Mouse (Mus musculus) splenic B cell, adult 2 months (primary cell): Measurements from ENCODE around the gene Hic1.

Experiments
- DNase-seq: peaks from one replicate; pipeline ENCODE4 v3.0.0-alpha.2; 2011; ENCODE audit warnings: low read depth, low spot score
- H3K27me3 ChIP-seq: 2 replicates; pipeline ENCODE4 v1.6.1; 2012; ENCODE audit warnings: mild to moderate bottlenecking, low read length, moderate library complexity, mixed read lengths; ENCODE audit not compliant: control insufficient read depth, poor library complexity, insufficient read depth, severe bottlenecking
- H3K36me3 ChIP-seq: 2 replicates; pipeline ENCODE4 v1.6.1; 2012; ENCODE audit warnings: mild to moderate bottlenecking, low read length, moderate library complexity, mixed read lengths; ENCODE audit not compliant: control insufficient read depth, poor library complexity, insufficient read depth, severe bottlenecking

The Hic1 gene

GRCm38 (mm10) chr11:75198792-75199191 is 29.5 kb upstream of the Hic1 start:
- Histone ChIP-seq H3K36me3 (no peaks in the 10 kb centered on the region), H3K27me3 (0 out of 2 replicates have a peak, but pooled peaks cover 2% of the 10 kb centered on the region)
- DNase-seq = no peak

DNA sequence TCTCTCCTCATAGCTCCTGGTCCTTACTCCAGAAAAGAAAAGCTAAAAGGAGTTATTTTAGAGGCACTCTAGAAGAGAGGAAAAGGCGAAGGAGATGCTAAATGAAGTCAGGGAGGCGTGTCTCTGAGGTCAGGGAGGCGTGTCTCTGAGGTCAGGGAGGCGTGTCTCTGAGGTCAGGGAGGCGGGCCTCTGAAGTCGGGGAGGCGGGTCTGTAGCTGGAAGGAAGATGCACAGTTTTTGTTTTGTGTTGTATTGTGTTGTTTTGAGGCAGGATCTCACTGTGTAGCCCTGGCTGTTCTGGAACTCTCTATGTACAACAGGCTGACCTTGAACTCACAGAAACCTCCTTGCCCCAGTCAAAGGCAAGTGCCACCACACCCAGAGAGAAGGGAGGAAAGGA is 28.6 kb upstream of the Hic1 start:
- Histone ChIP-seq H3K27me3 (0 out of 2 replicates have a peak, but pooled peaks cover 2% of the 10 kb centered on the region), H3K36me3 (no peaks in the 10 kb centered on the region)
- DNase-seq = peak; percentile 26

- Histone ChIP-seq H3K36me3 (no peaks in the 10 kb centered on the region), H3K27me3 (0 out of 2 replicates have a peak, but pooled peaks cover 2% of the 10 kb centered on the region)
- no peak for DNase-seq
Measured at GRCm38 (mm10) chr11:75196131-75196530, 26.8 kb upstream of the Hic1 start.

DNA sequence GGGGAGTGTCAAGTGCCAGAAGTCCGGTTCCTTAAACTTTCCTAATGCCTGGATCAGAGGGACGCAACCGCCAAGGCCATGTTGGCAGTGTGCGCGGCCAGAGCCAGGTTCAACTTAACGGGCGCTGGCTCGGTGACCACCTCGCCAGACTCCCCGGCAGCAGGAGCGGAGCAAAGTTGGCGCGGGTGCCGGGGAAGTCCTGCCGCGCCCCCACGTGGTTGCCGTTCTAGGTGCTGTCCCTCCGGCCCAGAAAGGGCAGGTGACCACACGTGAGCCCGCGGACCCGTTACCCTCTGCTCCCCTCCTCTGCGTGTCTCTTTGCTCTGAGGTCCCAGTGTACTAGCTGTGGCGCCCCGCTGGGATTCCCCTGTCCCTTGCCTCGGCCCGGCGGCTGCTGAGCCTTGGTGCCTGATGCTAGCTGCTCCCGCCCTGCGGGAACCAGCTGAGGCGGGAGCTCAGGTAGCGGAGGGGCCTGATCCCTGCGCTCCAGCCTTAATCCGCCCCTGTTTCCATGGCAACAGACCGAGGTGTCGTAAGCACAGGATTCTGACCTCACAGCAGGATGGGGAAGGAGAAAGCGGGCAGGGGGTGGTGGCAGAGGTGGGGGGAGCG is 25.6 kb upstream of the Hic1 start:
- Histone ChIP-seq H3K36me3 (no peaks in the 10 kb centered on the region), H3K27me3 (0 out of 2 replicates have a peak, but pooled peaks cover 2% of the 10 kb centered on the region)
- peak; percentile 84 for DNase-seq

DNA sequence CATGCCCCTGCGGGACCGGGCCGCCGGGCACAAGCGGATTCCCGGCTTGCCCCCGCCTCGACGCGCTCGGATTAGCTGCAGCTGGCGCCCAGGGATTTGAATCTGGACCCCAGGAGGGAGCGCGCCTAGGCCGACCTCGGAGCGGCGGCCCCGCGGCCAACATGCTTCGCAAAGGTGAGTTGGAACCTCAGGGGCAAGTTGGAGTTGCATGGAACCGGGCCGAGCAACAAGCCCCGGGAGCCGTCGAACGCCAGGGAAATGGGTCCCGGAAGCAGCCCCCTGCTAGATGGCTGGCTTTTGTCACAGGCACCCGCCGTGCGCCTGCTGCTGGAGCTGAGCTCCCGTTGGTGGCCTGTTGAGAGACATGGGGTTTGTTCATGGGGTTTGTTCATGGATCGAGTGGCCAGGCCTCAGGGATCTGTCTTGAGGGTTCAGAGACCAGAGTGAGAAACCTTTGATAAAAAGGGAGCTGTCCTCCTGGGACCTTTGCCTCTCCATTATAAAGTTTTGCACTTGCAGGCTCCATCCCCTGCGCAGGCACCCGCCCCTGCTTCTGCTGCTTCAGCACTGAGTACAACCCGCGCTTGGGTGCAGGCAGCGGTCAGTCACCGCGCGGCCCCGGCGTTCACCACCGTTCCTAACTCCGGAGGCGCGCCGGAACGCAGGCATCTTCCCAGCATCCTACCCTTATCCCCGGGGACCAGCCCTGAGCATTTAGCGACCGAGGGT is 25.0 kb upstream of the Hic1 start:
- no peak for DNase-seq
- H3K27me3 ChIP-seq = 0 out of 2 replicates have a peak, but pooled peaks cover 2% of the 10 kb centered on the region
- H3K36me3 ChIP-seq = no peaks in the 10 kb centered on the region

DNA sequence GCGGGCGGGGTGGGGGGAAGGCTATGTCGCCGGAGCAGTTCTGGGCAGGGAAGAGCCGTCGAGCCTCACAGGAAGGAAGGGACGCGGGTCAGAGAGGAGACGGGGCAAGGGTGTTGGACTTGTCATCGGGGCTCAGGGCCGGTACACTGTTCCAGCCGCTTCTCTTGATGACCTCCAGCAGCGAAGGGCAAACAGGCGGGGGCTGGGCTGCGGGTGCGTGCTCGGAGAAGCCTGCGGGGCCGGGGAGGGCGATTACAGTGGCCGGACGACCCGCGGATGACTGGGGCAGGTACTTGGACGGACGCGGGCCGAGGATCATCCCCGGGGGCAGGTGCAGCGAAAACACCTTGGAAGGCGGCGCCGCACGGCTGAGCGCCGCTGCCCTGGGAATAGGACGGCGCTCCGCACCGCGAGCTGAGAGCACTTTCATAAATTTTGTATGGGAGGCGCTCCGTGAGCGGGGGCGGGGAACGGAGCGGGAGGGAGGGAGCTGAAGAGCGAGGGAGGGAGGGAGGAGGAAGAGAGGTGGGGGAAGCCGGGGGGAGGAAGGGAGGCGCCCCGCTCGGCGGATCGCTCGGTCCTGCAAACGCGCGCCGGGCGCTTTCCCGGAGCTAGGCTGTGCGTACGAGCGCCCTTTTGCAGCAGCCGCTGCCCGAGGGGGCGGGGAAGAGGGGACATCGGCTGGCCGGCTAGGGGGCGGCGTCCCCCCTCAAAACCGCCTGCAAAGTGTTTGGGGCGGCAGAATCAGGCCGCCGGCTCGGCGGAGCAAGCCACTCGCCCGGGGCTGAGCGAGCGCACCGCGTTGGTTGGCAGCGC is 24.1 kb upstream of the Hic1 start, which contains the start of gene Rtn4rl1:
TSS of gene Rtn4rl1 (plus strand) at position 528 of the 816 bp plus-strand sequence.
- DNase-seq = peak; percentile 70
- H3K27me3 ChIP-seq = 0 out of 2 replicates have a peak, but pooled peaks cover 2% of the 10 kb centered on the region
- H3K36me3 ChIP-seq = no peaks in the 10 kb centered on the region

- peak; percentile 80 for DNase-seq
- Histone ChIP-seq H3K36me3 (no peaks in the 10 kb centered on the region), H3K27me3 (0 out of 2 replicates have a peak, but pooled peaks cover 2% of the 10 kb centered on the region)
Measured at GRCm38 (mm10) chr11:75192336-75193214, 23.3 kb upstream of the Hic1 start.

GRCm38 (mm10) chr11:75191841-75192240 is 22.5 kb upstream of the Hic1 start:
- DNase-seq = no peak
- H3K36me3 ChIP-seq = no peaks in the 10 kb centered on the region
- H3K27me3 ChIP-seq = 0 out of 2 replicates have a peak, but pooled peaks cover 2% of the 10 kb centered on the region

- no peak for DNase-seq
- Histone ChIP-seq H3K27me3 (0 out of 2 replicates have a peak, but pooled peaks cover 2% of the 10 kb centered on the region), H3K36me3 (no peaks in the 10 kb centered on the region)
Measured at GRCm38 (mm10) chr11:75190905-75191441, 21.7 kb upstream of the Hic1 start, which contains the start of gene Dph1. Dph1 (minus strand) TSS chr11:75191241.

- 0 out of 2 replicates have a peak, but pooled peaks cover 2% of the 10 kb centered on the region for H3K27me3 ChIP-seq
- H3K36me3 ChIP-seq = no peaks in the 10 kb centered on the region
- peak; percentile 93 for DNase-seq
Measured at GRCm38 (mm10) chr11:75190371-75190724, 21.0 kb upstream of the Hic1 start.

DNA sequence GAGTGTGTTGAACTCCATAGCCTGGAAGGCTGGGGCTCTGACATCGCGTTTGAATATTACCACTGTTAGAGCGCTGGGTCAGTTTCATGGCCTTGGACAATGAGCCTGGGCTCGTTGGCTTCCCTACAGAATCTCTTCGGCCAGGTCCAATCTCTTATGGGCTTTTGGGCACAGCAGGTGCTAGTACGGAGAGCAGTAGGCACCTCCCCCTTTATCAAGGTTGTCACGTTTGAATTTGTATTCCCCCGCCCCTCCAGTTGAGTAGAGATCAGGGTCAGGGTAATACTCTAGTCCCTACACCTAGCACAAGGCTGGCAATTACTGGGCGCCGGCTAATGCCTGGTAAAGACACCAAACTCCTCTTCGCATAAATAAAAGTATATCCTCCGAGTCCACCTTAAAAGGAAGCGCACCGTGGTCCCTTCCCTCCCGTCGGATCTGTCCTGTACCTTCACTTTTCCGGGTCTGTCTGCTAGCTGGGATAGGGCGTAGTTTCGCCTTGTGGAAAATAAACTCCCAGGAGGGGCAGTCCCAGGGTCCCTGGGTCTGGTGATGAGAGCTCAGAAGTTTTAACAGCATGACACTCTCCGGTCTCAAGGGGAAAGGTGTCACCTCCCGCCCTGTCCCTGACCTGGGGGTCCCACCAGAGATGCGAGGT is 20.5 kb upstream of the Hic1 start:
- Histone ChIP-seq H3K36me3 (no peaks in the 10 kb centered on the region), H3K27me3 (0 out of 2 replicates have a peak, but pooled peaks cover 2% of the 10 kb centered on the region)
- DNase-seq = peak; percentile 29

DNA sequence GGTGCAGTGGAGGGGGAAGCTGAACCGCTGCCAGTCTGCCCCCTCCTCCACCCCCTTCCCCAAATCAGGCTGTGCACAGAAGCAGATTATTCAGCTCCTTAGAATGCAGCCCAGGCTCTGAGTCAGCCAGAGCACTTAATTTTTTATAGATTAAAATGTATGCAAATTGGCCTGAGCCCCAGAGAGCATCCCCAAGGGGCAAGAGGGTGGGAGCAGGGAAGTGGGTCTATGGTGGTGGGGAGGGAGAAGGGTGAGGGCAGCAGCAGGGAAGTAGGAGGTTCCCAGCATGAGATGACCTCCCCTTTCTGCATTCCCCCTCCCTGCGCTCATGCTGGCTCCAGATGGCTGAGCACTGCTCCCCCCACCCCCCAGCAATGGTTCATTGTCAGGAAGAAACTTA is 15.7 kb upstream of the Hic1 start:
- DNase-seq = peak; percentile 82
- Histone ChIP-seq H3K36me3 (peaks cover 1% of the 10 kb centered on the region; the same call in 1 of the 2 replicates), H3K27me3 (no peaks in the 10 kb centered on the region)

GRCm38 (mm10) chr11:75184573-75184972 is 15.3 kb upstream of the Hic1 start:
- no peak for DNase-seq

More at GRCm38 (mm10) chr11:75184573-75184972, 15.3 kb upstream of the Hic1 start:
- Histone ChIP-seq H3K36me3 (peaks cover 1% of the 10 kb centered on the region; the same call in 1 of the 2 replicates), H3K27me3 (no peaks in the 10 kb centered on the region)
